Mouse (Mus musculus): ENCODE results near the gene Cnn1.
A peak's percentile ranks its signal among the peaks of the same experiment; 100 is the strongest.

DNA sequence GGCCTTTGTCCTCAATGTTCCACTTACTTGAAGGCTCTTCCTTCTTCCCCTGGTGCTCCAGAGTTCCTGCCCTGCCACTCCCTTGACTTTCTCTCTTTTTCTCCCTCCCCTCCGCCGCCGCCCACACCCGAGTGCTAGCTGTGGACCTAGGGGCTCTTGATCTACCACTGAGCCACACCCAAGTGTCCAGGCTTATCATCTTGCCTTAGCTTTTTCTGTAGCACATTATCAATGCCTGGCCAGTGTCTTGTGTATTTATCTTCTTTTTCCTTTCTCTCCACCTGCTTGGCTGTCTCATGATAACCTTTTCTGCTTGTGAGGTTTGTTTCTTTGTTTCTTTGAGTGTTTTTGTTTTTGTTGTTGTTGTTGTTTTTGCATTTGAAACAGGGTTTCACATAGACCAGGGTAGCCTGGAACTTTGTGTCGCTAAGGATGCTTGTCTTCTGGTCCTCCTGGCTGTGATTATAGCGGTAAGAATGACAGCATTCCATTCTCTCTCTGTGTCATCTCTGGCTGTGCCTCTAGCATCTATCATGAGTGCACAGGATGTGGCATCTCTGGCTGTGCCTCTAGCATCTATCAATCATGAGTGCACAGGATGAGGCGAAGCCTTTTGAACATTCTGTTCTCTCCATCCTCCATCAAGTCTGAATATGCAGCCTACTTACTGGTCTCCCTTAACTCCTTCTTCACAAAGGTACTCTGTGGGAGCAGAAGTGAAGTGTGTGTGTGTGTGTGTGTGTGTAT is 36.8 kb downstream of the Cnn1 start, which contains the start of gene Acp5:
- TF ChIP-seq CHD1 (IDR thresholded peaks at IDR 0.05; ENCODE audit: low read depth, low read length) (no peak), CTCF (IDR thresholded peaks at IDR 0.05 in 2 of 3, conservative IDR thresholded peaks at IDR 0.05 in 1 of 3; ENCODE audit: control insufficient read depth in 1 of 3, insufficient read depth in 1 of 3, low read depth in 2 of 3, low read length in 3 of 3, poor library complexity in 1 of 3, severe bottlenecking in 1 of 3) (no peak), HCFC1 (IDR thresholded peaks at IDR 0.05; ENCODE audit: low read depth, low read length) (peak; percentile 60; the same call in 1 of the 2 replicates), ZNF384 (IDR thresholded peaks at IDR 0.05; ENCODE audit: low read depth, low read length) (peak; percentile 57; the same call in 1 of the 2 replicates), POLR2A (IDR thresholded peaks at IDR 0.05; ENCODE audit: control insufficient read depth in 1 of 2, insufficient read depth in 1 of 2, low read depth in 1 of 2, low read length in 2 of 2, poor library complexity in 1 of 2) (no peak), MAFK (IDR thresholded peaks at IDR 0.05; ENCODE audit: borderline replicate concordance, low read depth, low read length) (peak; percentile 29; the same call in 1 of the 2 replicates), TBP (IDR thresholded peaks at IDR 0.05; ENCODE audit: low read depth, low read length) (0 out of 2 replicates have a peak, but pooled peaks have one; percentile 3), ZC3H11A (IDR thresholded peaks at IDR 0.05; ENCODE audit: low read depth, low read length) (no peak), POLR2AphosphoS2 (IDR thresholded peaks at IDR 0.05; ENCODE audit: low read length) (peak; percentile 44; the same call in 1 of the 2 replicates), TAL1 (IDR thresholded peaks at IDR 0.05; ENCODE audit: low read length) (peak; percentile 88), EP300 (IDR thresholded peaks at IDR 0.05; ENCODE audit: low read depth in 1 of 2, low read length in 2 of 2) (peak; percentile 98), SMC3 (IDR thresholded peaks at IDR 0.05; ENCODE audit: low read depth, low read length) (no peak)
